Mouse (Mus musculus) ES-Bruce4 (cell line): ENCODE measurements around the gene Lifr. TPM values are rescaled to one million over a fixed set of nuclear protein-coding genes. Genes with fewer than 3 reads are reported as not detected.

Source experiments
- H3K27ac ChIP-seq: 2 replicates; pipeline ENCODE4 v1.5.1; 2012; ENCODE audit warnings: low read length, inconsistent platforms; ENCODE audit not compliant: insufficient read depth
- H3K27me3 ChIP-seq: 2 replicates; pipeline ENCODE4 v1.6.1; 2012; ENCODE audit warnings: mild to moderate bottlenecking, low read length, inconsistent platforms; ENCODE audit not compliant: control insufficient read depth, poor library complexity, insufficient read depth, severe bottlenecking
- H3K36me3 ChIP-seq: 2 replicates; pipeline ENCODE4 v1.6.1; 2012; ENCODE audit warnings: inconsistent platforms, mild to moderate bottlenecking, low read length, moderate library complexity; ENCODE audit not compliant: control insufficient read depth, poor library complexity, insufficient read depth, severe bottlenecking
- H3K4me1 ChIP-seq: one replicate; pipeline ENCODE4 v1.8.1; 2011; ENCODE audit warnings: low read length; ENCODE audit not compliant: control insufficient read depth, insufficient read depth
- H3K4me3 ChIP-seq: 2 replicates; pipeline ENCODE4 v1.5.1; 2011; ENCODE audit warnings: low read depth, mild to moderate bottlenecking, low read length
- H3K9ac ChIP-seq: 2 replicates; pipeline ENCODE4 v1.6.1; 2012; ENCODE audit warnings: low read depth, mild to moderate bottlenecking, inconsistent platforms; ENCODE audit not compliant: poor library complexity, severe bottlenecking
- H3K9me3 ChIP-seq: replicated peaks from 2 replicates; pipeline ENCODE4 v1.6.1; 2012; ENCODE audit warnings: mild to moderate bottlenecking, low read length, inconsistent platforms; ENCODE audit not compliant: control insufficient read depth, poor library complexity, insufficient read depth, severe bottlenecking
- CTCF ChIP-seq: IDR thresholded peaks from one replicate; pipeline ENCODE4 v1.8.1; 2011; ENCODE audit warnings: low read depth, low read length
- EP300 ChIP-seq: IDR thresholded peaks from 2 replicates; pipeline ENCODE4 v1.6.1; 2011; ENCODE audit warnings: low read depth, low read length; ENCODE audit not compliant: insufficient read depth
- POLR2A ChIP-seq: IDR thresholded peaks from one replicate; pipeline ENCODE4 v1.8.1; 2011; ENCODE audit warnings: low read length; ENCODE audit not compliant: insufficient read depth
- polyA plus RNA-seq: library from polyadenylated mRNA; stranded (reverse); fragments of >200 nt; gene quantifications from 2 replicates; pipeline ENCODE4 v1.2.4, GENCODE M21; 2011; ENCODE audit warnings: low read depth; ENCODE audit not compliant: missing spikeins, insufficient read depth, insufficient read length

Gene Lifr
- polyA plus RNA-seq, 1 experiment: 33.8 TPM

DNA sequence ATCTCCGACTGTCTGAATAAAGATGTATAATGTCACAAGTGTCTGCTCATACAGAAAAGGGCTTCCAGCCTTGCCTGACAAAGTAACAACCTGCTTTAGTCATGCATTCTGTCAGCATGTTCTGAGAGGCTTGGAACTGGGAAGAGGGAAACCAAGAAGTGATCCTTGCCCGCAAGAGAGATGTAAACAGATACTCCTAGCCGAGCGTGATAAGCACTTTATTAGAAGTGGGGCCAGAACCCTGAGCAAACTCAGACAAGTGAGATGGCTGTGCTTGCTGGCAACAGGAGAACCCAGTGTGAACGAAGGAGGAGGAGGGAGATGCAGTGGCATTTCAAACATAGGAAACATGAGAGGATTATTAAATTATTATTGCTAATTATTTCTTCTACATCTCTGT lies 14.8 kb downstream of the Lifr start:
- Histone ChIP-seq H3K4me1 (no peaks in the 10 kb centered on the region), H3K4me3 (no peak overlapping the region), H3K9me3 (no peaks in the 10 kb centered on the region; the same call in 1 of the 2 replicates), H3K27me3 (no peaks in the 10 kb centered on the region), H3K27ac (no peak overlapping the region), H3K36me3 (no peaks in the 10 kb centered on the region), H3K9ac (no peak overlapping the region)
- no peak for TF ChIP-seq POLR2A
- TF ChIP-seq EP300: no peak
- no peak for TF ChIP-seq CTCF

DNA sequence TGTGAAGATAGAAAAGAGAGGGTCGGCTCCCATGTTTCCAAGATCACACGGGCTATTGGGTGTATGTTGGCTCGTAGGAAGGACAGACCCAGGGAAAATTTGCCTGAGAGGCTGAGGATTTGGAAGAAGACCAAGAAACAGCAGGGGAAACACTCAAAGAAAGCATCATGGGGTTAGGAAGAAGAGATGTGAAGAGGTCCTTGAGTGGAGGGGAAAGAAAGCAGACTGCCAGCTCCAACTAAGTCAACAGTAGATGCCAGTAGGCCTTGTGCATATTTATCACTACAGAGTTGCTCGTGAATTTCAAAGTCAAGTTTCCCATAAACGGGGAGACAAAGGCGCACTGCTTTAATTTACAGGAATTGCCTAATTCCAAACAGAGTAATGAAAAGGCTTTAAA lies 17.7 kb downstream of the Lifr start:
- Histone ChIP-seq H3K27ac (no peak overlapping the region), H3K4me1 (no peaks in the 10 kb centered on the region), H3K27me3 (no peaks in the 10 kb centered on the region), H3K4me3 (no peak overlapping the region), H3K9ac (no peak overlapping the region), H3K36me3 (no peaks in the 10 kb centered on the region), H3K9me3 (no peaks in the 10 kb centered on the region; the same call in 1 of the 2 replicates)
- TF ChIP-seq POLR2A (no peak), CTCF (no peak), EP300 (no peak)

- no peaks in the 10 kb centered on the region; the same call in 1 of the 2 replicates for H3K9me3 ChIP-seq
- no peak overlapping the region for H3K4me3 ChIP-seq
- TF ChIP-seq CTCF (no peak), POLR2A (no peak), EP300 (no peak)
- no peaks in the 10 kb centered on the region for H3K27me3 ChIP-seq
- no peak overlapping the region for H3K9ac ChIP-seq
- H3K27ac ChIP-seq: peak overlapping the region; percentile 77
- H3K36me3 ChIP-seq: no peaks in the 10 kb centered on the region
- no peaks in the 10 kb centered on the region for H3K4me1 ChIP-seq
These were observed 22.0 kb downstream of the Lifr start for GRCm38 (mm10) chr15:7112227-7112907.

DNA sequence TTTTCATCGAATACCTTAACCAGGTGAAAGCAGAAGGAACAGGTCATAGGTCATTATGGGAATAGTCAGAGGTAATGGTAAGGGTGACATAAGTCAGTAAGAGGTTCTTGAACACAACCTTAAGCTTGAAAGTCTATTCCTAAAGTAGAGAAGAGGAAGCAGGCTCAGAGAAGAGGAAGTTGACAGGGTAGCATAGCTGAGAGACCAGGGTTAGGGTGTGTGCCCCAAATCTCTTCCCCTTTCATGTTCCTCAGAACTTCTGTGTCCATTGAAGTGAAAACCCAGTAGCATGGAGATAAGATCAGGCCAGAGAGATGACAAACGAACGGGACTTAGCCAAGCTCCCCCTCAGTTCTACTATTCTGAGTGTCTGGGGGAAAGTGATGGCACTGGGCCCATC lies 23.5 kb downstream of the Lifr start:
- H3K4me3 ChIP-seq: no peak overlapping the region
- H3K9ac ChIP-seq: no peak overlapping the region
- TF ChIP-seq POLR2A (no peak), EP300 (no peak), CTCF (no peak)
- H3K9me3 ChIP-seq: no peaks in the 10 kb centered on the region; the same call in 1 of the 2 replicates
- peaks cover 2% of the 10 kb centered on the region for H3K4me1 ChIP-seq
- H3K27me3 ChIP-seq: no peaks in the 10 kb centered on the region
- H3K27ac ChIP-seq: peak overlapping the region; percentile 92
- no peaks in the 10 kb centered on the region for H3K36me3 ChIP-seq

DNA sequence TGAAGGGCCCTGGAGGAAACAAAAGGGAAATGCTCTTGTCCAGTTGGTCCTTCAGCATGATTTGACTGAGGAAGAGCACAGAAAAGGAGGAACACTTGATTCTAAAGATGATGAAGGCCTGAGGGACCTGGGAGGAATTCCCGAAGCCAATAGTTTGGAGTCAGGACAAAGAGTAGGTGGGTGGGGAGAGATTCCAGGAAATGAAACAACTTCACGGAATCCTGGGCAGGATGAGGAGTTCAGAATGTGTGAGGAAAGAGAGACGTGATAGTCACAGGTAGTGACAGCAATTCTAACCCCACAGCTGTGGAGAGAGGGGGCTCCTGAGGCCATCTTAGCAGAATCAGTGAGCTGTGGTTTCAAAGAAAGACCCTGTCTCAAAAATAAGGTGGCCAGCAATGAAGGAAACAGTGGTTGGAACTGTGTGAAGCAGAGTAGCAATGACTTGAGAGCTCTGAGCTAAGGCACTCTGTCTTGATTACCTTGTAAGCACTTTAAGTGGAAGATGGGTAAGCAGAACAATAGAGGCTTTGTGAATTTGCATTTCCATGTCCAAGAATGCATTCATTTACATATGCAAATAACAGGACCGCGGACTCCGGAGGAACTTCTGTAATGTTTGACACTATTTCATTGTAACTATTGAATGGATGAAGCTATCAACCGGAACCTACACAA lies 25.1 kb downstream of the Lifr start:
- no peak overlapping the region for H3K4me3 ChIP-seq
- peak overlapping the region; percentile 34 for H3K9ac ChIP-seq
- peak overlapping the region; percentile 100 for H3K27ac ChIP-seq
- no peaks in the 10 kb centered on the region for H3K36me3 ChIP-seq
- peaks cover 2% of the 10 kb centered on the region for H3K4me1 ChIP-seq
- H3K27me3 ChIP-seq: no peaks in the 10 kb centered on the region
- TF ChIP-seq CTCF (no peak), POLR2A (no peak), EP300 (peak; percentile 74)
- no peaks in the 10 kb centered on the region; the same call in 1 of the 2 replicates for H3K9me3 ChIP-seq

GRCm38 (mm10) chr15:7116216-7116615 lies 25.8 kb downstream of the Lifr start:
- Histone ChIP-seq H3K4me1 (peaks cover 2% of the 10 kb centered on the region), H3K9ac (peak overlapping the region; percentile 52), H3K4me3 (no peak overlapping the region), H3K27me3 (no peaks in the 10 kb centered on the region), H3K36me3 (no peaks in the 10 kb centered on the region), H3K9me3 (peaks cover 5% of the 10 kb centered on the region), H3K27ac (peak overlapping the region; percentile 100)
- no peak for TF ChIP-seq CTCF
- TF ChIP-seq POLR2A: no peak
- TF ChIP-seq EP300: no peak
